Mouse (Mus musculus) frontal cortex, adult 2 months (tissue): ENCODE measurements around the gene Scgb2b17. TPM values are rescaled to one million over a fixed set of nuclear protein-coding genes. Genes with fewer than 3 reads are reported as not detected.
"Not testable (repeated sequence)": the region's sequence is repeated elsewhere in the genome, so short reads cannot be mapped to it uniquely, and the experiment has no call there.

Experiments used
- DNase-seq, 2 experiments: peaks; one replicate each; pipeline ENCODE4 v3.0.0; 2022; ENCODE audit warnings: low spot score in 1 of 2; ENCODE audit errors: extremely low spot score in 1 of 2
- polyA plus RNA-seq: library from polyadenylated mRNA; depleted of rRNA; stranded (reverse); fragments of >200 nt; gene quantifications from 2 replicates; pipeline ENCODE4 v1.2.3, GENCODE M21; 2012; rRNA removed

The Scgb2b17 gene
- not detected in 2 replicates for polyA plus RNA-seq

DNA sequence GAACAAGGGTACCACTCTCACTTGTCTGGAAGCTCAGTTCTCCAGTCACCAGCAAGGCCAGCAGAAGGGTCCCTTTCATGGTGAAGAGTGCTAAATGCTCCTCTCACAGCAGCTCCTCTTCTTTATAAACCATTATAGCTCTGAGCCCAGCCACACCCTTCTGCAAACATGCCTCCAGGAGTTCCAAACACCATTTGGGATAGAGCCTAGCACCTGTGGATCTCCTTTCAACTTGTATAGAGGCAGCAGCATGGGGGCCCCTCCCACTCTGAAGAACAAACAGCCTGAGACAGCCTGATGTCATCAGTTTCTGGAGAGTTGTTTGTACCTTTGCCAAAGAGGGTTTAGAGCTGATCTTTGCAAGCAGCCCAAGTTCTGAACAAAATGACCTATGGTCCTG, at the start of gene Scgb2b17:
Gene Scgb2b17, minus strand, starts transcription at position 101 of the 400 bp plus-strand sequence.
- not testable (repeated sequence) for DNase-seq

DNA sequence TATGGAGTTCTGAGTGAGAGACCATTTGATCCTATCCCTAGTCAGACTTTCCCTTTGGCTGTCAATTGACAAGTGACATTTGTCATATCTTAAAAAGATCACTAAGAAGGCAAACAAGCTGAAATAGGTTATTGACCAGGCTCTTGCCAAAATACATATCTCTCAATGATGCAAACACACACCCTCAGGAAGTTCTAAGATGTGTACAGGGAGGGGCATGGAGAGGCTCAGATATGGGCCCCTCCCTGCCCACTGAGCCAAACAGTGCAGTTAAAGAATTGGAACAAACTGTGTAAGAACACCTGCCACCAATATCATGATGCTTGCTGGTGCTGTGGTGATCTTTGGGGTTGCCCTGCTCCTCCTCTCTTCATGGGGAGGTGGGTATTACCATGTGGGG, 6.8 kb upstream of the Scgb2b17 start, which contains the start of gene Scgb1b17:
Gene Scgb1b17, plus strand, starts transcription at position 301 of the 400 bp plus-strand sequence.
- DNase-seq = not testable (repeated sequence)

Other genes starting within 250 kb of the Scgb2b17 start
- not detected in 2 replicates for gene Scgb2b15, start 226.9 kb downstream of the Scgb2b17 start, polyA plus RNA-seq
- not detected in 2 replicates for gene Scgb1b15, start 220.0 kb downstream of the Scgb2b17 start, polyA plus RNA-seq
- gene Scgb1b17, start 6.9 kb upstream of the Scgb2b17 start, polyA plus RNA-seq = not detected in 2 replicates
- gene Scgb2b18, start 117.3 kb upstream of the Scgb2b17 start, polyA plus RNA-seq = not detected in 2 replicates
- not detected in 2 replicates for gene Scgb1b18, start 129.0 kb upstream of the Scgb2b17 start, polyA plus RNA-seq
- not detected in 2 replicates for gene Scgb2b19, start 223.8 kb upstream of the Scgb2b17 start, polyA plus RNA-seq
- not detected in 2 replicates for gene Scgb1b19, start 230.7 kb upstream of the Scgb2b17 start, polyA plus RNA-seq